Mouse (Mus musculus): Measurements from ENCODE around the gene Ltbp1. TPM values are rescaled to one million over a fixed set of nuclear protein-coding genes. Genes with fewer than 3 reads are reported as not detected.

Ltbp1 gene
- 1 to 10 TPM; 2.1 to 8.4 TPM for total RNA-seq (2023)

GRCm38 (mm10) chr17:75005281-75005684 lies at the start of gene Ltbp1:
Gene Ltbp1, plus strand, starts transcription at chr17:75005568.

DNA sequence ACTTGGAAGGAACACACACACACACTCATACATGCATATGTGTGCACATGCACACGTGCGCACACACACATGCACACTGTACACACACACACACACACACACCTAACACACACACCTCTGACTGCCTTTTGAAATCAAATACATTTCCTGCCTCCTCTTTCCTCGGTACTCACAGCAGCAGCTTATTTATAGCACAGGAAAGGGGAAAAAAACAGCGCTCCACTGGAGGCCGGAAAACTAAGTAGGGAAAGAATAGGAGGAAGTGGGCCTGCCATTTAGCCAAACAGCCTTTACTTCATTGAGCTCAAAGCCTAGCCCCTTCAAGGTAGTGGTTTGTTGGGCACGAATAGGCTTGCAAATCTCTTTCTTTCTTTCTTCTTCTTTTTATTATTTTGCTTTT lies 430.2 kb downstream of the Ltbp1 start, which contains the start of gene Rasgrp3:
Gene Rasgrp3 (plus strand): TSS at position 298 of the 400 bp plus-strand sequence.

